Mouse (Mus musculus): ENCODE results near the gene Ccl1.

The Ccl1 gene

GRCm38 (mm10) chr11:82203706-82204105, 101.8 kb downstream of the Ccl1 start:
- DNase-seq, result no peak

DNA sequence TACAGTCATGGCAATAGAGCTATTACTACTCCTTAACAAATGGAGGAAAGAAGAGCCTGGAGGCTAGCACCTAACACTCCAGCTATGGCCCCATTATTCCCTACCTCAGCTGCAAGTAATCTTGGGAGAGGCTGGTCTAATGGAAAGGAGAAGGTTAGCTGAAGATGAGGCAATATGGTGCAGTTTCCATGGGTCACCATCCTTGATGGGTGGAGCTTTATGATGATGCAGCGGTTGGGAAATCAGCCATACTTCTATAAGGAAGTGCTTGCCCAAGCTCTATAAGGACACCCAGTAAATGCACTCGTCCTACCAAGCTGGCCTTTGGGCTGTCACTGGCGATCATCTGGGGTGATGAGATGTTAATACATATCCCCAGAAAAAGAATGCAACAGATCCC, 107.7 kb downstream of the Ccl1 start:
- no peak for DNase-seq

GRCm38 (mm10) chr11:82194980-82195379, 110.5 kb downstream of the Ccl1 start:
- no peak for DNase-seq

- no peak for DNase-seq
These were observed 111.7 kb downstream of the Ccl1 start for GRCm38 (mm10) chr11:82193826-82194225.

DNA sequence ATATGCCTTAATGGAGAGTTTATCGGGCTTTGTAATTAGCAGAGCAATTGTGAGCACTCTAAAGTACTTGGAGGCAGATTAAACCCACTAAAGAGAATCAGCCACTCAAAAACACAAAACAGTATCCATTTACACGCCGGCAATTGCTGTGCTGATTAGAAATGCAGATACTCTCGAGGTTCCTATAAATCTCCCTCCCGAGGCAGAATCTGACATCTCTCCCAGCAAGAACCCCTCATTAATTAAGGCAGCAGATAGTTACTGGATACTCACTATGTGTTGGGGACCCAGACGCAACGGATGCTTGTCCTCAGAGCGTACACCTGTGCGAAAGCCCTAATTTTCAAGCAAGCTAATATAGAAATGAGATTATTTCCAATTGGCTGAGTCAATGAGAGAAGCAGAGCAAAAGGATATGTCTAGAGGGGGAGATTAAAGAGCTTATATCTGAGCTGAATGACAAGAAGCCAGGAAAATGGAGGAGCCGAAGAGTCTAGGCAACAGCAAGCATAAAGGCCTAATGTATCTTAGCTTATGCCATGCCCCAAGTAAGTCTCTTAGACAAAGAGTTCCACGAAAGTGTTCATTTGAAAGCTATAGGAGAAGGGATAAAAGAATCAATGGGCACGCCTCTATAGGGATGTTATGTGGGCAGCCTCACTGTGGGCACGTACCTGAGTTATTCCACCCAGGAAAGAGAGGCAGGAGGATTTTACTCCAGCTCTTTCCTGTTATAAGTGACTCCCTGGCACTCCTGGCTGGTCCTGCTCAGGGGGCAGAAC, 115.5 kb downstream of the Ccl1 start:
- DNase-seq, result no peak

DNA sequence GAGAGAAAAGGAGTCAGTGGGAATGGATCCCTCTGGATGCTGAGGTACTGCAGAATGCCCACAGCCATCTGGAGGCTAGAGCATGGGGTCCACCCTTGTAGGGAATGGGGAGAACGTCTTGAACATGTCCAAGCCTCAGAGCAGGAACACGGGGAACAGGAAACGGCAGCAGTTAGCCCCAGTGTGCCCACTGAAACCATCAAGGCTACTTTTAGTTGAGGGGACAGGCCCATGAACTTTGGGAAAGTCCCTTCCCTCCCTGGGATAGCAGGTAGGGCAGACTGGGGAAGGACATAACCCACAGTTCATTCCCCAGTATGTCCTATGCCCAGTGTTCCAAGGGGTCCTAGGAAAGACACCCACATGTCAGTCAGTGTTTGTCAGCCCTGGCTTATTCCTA, 119.8 kb downstream of the Ccl1 start:
- DNase-seq, result no peak

DNA sequence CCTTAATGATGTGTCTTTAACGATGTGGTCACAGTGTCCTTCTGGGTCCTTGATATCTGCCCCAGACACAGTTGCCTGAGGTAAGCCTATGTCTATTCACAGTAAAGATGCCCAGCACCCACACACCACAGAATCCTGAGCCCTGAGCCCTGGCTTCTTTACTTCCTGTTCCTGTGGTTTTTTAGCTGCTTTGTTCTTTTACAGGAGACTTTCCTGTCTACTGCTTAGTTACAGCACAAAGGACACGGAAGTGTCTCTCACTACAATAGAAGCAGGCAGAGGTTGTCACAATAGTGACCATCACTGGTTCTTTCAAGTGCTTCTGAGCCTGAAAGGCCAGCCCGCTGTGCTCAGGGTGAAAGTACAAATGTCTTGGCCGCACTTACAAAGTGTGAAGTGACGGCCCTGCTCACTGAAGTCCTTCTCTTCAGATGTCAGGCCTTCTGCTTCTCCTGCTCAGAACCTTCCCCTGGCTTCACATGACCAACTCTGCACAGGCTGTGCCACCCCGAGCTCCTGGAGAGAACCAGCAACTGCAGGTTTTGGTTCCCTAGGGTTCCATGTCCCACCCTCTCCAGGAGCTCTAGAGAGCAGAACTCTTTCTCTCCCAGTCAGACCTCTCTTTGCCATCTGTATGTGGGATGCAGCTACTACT, 122.1 kb downstream of the Ccl1 start:
- no peak for DNase-seq

DNA sequence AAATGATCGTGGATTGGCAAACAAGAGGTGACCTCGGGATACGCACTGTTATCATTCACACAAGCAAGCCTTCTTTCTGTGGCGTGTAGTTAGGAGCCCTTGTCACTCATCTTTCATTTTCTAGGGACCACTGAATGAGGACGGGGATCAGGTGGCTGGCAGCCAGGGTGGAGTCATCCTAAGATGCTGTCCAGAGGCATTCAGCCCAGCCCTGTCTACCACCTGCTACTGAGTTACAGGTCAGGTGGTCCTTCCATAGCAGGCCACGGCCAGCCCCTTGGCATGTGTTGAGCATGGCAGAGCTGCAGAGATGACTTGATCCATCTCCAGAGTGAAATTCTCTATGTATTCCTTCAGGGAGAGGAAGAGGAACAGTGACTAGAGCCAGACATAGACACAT, 123.1 kb downstream of the Ccl1 start:
- DNase-seq, result no peak

DNA sequence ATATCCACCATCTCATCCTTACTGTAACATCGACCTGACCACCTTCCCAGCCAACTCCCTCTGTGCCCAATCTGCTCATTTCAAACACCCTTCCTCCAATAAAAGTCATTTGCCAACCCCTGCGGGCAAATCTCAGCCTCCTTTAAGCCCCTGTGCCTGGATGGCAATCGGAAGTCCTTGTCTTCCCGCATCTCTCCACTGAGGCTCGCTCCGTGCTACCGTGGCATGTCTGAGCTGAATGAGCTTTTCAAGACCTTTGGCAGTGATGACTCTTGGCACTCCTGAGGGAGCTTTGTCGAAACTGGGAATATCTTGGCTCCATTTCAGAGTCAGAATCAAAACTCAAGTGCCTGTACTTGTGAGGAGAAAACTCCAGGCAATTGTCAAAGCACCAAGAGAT, 124.2 kb downstream of the Ccl1 start:
- no peak for DNase-seq

DNA sequence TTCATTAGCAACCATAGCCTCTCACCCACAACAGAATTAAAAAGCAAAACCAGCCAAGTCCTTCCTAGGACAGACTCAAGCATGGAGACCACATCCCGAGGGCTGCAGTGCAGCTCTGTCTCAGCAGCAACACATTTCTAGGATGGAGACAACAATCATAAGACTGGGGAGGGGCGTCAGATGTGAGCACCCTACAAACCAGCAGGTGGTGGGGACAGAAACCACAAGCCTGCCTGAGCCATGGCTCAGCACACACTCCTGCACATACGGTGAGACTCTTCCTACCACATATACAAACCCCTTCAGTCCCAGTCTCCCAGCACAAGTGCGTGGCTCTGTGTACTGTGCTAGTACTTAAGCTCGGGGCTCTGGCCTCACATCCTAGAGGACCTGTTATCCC, 127.3 kb downstream of the Ccl1 start:
- no peak for DNase-seq

DNA sequence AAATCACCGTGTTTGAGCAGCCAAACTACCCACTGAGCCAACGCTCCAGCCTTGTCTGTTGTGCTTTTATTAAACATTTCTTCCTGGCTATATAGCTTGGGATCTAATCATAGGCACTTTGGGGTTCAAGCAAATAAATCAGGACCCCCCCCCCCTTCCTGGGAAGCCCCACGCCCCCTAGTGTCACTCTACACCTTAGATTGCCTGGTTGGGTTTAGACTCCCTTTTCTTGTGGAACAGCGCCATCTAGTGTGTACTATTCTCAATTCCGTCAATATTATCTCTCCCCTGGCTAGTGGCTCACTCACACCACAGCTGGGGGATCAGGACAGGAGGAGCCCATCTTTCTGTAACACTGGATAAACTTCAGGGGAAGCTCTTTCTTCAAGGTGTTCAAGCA, 127.8 kb downstream of the Ccl1 start:
- no peak for DNase-seq

DNA sequence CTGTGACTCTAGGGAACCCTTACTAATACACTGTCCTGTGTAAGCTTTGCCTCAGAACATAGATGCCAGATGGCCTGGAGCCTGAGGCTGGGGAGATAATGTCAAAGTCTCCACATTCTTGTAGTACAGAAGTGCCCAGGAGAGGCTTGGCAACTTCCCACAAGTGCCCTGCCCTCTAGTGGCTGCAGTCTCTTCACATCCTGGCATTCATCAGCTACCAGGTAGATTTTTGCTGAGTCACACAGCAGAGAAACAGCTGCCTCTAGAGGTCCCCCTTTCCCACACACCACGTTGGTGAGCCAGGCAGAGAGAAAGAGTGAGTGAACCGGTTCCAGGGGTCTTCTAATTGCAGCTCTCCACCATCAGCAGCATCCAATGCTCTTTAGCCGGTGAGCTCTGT, 130.7 kb downstream of the Ccl1 start:
- DNase-seq, result peak; percentile 60 to 82

GRCm38 (mm10) chr11:82173491-82173890, 132.0 kb downstream of the Ccl1 start:
- DNase-seq, result no peak

- no peak for DNase-seq
These were observed 134.0 kb downstream of the Ccl1 start for GRCm38 (mm10) chr11:82171316-82172071.

DNA sequence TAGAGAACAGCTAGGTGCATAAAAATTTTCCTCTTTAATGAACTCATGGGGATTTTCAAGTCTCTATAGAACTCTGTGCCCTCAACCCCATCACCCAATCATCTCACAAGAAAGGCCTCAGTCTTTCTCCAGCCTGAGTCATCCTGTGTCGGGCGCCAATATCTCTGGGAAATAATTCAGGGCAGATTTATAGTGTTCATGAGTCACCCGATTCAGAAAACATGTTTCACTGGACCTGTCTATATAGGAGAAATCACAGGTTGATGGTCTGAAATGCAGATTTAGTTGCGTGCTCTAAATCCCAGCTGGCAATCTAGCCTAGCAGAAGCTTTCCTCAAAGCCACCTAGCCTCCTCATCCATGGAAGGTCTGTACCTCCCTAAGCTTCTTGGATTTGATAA, 136.0 kb downstream of the Ccl1 start:
- no peak for DNase-seq

DNA sequence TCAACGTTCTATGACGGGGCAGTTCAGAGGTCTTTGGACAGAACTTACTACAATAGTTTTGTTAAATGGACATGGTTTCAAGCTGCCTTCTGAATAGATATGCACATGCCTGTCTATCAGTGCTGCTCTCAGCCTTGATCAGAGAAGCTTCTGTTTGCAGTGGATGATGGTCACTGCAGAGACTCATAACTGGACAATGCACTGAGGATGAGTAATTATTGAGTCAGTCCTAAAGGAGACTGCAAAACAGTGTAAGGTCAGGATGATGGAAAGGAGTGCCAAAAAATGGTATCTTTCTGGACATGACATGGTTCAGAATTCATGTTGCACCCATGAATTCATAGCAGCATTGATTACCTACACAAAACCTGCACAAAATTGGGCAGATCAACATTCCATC, 137.2 kb downstream of the Ccl1 start:
- no peak for DNase-seq

DNA sequence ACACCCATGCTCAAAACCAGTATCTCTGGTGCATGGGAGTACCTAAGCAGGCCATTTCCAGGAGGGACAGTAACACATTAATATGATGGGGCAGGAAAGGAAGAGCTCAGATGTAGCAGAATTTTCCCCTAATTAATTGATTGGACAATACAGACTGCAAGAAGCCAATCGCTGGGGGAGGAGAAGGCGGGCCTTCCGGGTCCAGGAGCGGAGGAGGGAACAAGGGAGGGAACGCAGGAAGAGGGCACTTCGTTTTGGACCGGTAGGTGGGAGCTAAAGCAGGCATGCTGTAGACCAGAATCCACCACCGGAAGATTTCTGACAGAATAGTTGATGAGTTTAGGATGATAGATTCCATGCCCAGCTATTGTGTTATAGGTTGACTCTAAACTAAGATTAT, 142.2 kb downstream of the Ccl1 start:
- no peak for DNase-seq

DNA sequence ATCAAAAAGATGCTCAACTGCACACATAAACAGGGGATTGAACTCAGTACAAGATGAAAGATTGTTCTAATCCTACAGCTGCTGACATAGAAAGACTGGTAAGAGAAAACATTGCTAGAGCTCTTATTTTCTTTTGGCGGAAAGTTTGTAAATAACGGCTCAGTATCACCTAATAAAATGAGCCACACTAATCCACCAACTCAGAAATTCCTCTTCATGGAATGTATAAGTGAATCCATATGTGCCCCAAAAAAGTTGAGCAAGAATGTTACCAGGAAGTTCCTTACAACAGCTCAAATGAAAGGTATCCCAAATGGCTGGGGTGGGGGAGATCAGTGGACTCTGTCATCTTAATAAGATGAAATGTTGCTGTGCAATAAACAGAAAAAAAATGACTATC, 146.4 kb downstream of the Ccl1 start:
- no peak for DNase-seq

DNA sequence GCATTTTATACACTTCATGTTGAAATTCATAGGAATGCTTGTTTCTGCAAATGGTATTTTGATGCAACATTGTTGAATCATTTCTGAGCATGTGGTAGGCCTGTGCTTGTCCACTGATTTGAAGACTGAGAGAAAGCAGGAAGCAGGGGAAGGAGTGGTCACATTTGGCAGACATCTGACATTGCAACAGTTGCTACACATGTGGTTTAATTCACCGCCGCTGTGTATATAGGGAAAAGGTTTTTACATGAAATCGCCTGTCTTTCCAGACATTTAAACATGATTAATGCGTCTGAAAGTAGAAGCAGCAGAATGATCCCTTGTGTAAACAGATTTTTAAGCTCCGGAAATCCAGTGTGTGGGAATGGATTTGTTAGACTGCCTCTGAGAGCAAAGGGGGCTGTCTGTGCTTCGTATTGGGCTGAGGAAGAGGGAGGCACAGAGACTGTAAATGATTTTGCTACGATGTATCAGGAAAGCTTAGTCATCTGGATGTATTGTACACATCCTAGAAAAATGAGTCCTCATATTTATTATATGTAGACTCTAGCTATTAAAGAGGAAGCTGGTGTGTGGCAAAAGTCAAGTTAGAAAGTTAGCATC, 165.9 kb downstream of the Ccl1 start:
- DNase-seq, result no peak

GRCm38 (mm10) chr11:82136196-82136595, 169.3 kb downstream of the Ccl1 start:
- no peak for DNase-seq

DNA sequence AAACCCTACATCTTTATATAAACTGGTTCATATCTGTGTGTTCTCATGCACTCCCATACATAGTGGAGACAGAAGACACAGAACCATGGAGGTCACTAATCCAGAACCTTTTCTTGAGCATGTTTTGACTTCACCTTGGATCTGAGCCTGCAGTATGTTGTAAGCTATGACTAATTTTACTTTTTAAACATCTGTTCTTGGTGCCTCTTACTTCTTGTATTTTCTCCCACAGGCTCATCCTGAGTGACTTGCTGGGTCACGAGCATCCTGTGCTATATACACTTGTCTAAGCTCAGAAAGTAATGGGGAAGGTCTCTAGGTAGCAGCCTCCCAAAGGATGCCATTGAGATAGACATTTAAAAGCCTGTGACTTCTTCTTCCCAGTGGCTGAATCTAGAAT, 172.5 kb downstream of the Ccl1 start:
- no peak for DNase-seq
